Mouse (Mus musculus) urinary bladder, adult 2 months (tissue): ENCODE measurements around the gene H2-Q7. TPM values are rescaled to one million over a fixed set of nuclear protein-coding genes. Genes with fewer than 3 reads are reported as not detected.

Experiments used
- polyA plus RNA-seq: library from polyadenylated mRNA; depleted of rRNA; stranded (reverse); fragments of >200 nt; gene quantifications from 2 replicates; pipeline ENCODE4 v1.2.3, GENCODE M21; 2012; rRNA removed

Gene H2-Q7
- polyA plus RNA-seq, 1 experiment, result 64.7 TPM

Other genes with a start within 250 kb of the H2-Q7 start
- gene Ltb, start 244.7 kb upstream of the H2-Q7 start, polyA plus RNA-seq, result 2.6 and 3.5 TPM in 2 replicates
- gene Tnf, start 237.1 kb upstream of the H2-Q7 start, polyA plus RNA-seq, result 0.55 and 0.83 TPM in 2 replicates
- 0.29 and 0.43 TPM in 2 replicates for gene Lta, start 233.8 kb upstream of the H2-Q7 start, polyA plus RNA-seq
- 0.18 TPM in 1 of 2 replicates, not detected in the other for gene Gm16181, start 218.3 kb upstream of the H2-Q7 start, polyA plus RNA-seq
- gene Atp6v1g2, start 205.5 kb upstream of the H2-Q7 start, polyA plus RNA-seq, result 11.9 and 14.5 TPM in 2 replicates
- 14.0 and 15.4 TPM in 2 replicates for gene Nfkbil1, start 203.4 kb upstream of the H2-Q7 start, polyA plus RNA-seq
- 314 and 350 TPM in 2 replicates for gene Ddx39b, start 197.4 kb upstream of the H2-Q7 start, polyA plus RNA-seq
- gene H2-D1, start 176.4 kb upstream of the H2-Q7 start, polyA plus RNA-seq, result 589 and 606 TPM in 2 replicates
- gene H2-Q1, start 118.8 kb upstream of the H2-Q7 start, polyA plus RNA-seq, result 0.19 TPM in 2 replicates
- gene H2-Q2, start 96.9 kb upstream of the H2-Q7 start, polyA plus RNA-seq, result 3.0 and 3.4 TPM in 2 replicates
- 69.6 and 78.7 TPM in 2 replicates for gene H2-Q4, start 59.5 kb upstream of the H2-Q7 start, polyA plus RNA-seq
- gene H2-Q6, start 14.3 kb upstream of the H2-Q7 start, polyA plus RNA-seq, result 31.9 and 38.8 TPM in 2 replicates
- gene H2-Q10, start 30.9 kb downstream of the H2-Q7 start, polyA plus RNA-seq, result 0.80 and 1.4 TPM in 2 replicates
- gene Pou5f1, start 66.9 kb downstream of the H2-Q7 start, polyA plus RNA-seq, result not detected in 2 replicates
- gene Tcf19, start 77.7 kb downstream of the H2-Q7 start, polyA plus RNA-seq, result 9.6 and 11.5 TPM in 2 replicates
- 15.3 and 16.2 TPM in 2 replicates for gene Cchcr1, start 77.9 kb downstream of the H2-Q7 start, polyA plus RNA-seq
- gene Psors1c2, start 94.0 kb downstream of the H2-Q7 start, polyA plus RNA-seq, result 0.12 and 0.15 TPM in 2 replicates
- gene Cdsn, start 113.0 kb downstream of the H2-Q7 start, polyA plus RNA-seq, result 0.56 and 1.1 TPM in 2 replicates
- not detected in 2 replicates for gene 2300002M23Rik, start 128.3 kb downstream of the H2-Q7 start, polyA plus RNA-seq
- gene Sfta2, start 162.4 kb downstream of the H2-Q7 start, polyA plus RNA-seq, result not detected in 2 replicates
- gene Gm9573, start 187.5 kb downstream of the H2-Q7 start, polyA plus RNA-seq, result not detected in 2 replicates
- gene Mucl3, start 204.5 kb downstream of the H2-Q7 start, polyA plus RNA-seq, result 0.04 and 0.07 TPM in 2 replicates
- 21.3 and 21.8 TPM in 2 replicates for gene Vars2, start 228.4 kb downstream of the H2-Q7 start, polyA plus RNA-seq
- gene Gtf2h4, start 234.6 kb downstream of the H2-Q7 start, polyA plus RNA-seq, result 19.8 and 22.4 TPM in 2 replicates